Mouse (Mus musculus) heart, postnatal 0 days (tissue): ENCODE measurements around the gene Otof. TPM values are rescaled to one million over a fixed set of nuclear protein-coding genes. Genes with fewer than 3 reads are reported as not detected.

ENCODE experiments used
- ATAC-seq: fragments of 200-750 bp; cut with Nextera tagmentation; 2 replicates; pipeline ENCODE4 v1.8.0; 2017; ENCODE audit warnings: low read depth, moderate number of reproducible peaks, moderate library complexity; ENCODE audit not compliant: insufficient read depth
- DNase-seq: peaks from one replicate; pipeline ENCODE4 v3.0.0-alpha.2; 2016; ENCODE audit warnings: low spot score
- H3K27ac ChIP-seq: fragments of 300-500 bp; sonication (generic); 2 replicates; pipeline ENCODE4 v1.5.1; 2014; ENCODE audit warnings: low read depth, mild to moderate bottlenecking
- H3K27me3 ChIP-seq: fragments of 300-500 bp; sonication (generic); 2 replicates; pipeline ENCODE4 v1.6.1; 2014; ENCODE audit warnings: low read length, mixed read lengths; ENCODE audit not compliant: control insufficient read depth, insufficient read depth
- H3K36me3 ChIP-seq: fragments of 300-500 bp; sonication (generic); replicated peaks from 2 replicates; pipeline ENCODE4 v1.6.1; 2014; ENCODE audit warnings: low read length, mixed read lengths; ENCODE audit not compliant: control insufficient read depth, insufficient read depth
- H3K4me1 ChIP-seq: fragments of 300-500 bp; sonication (generic); 2 replicates; pipeline ENCODE4 v1.6.1; 2014; ENCODE audit warnings: antibody characterized with exemption; ENCODE audit not compliant: control insufficient read depth, insufficient read depth
- H3K4me2 ChIP-seq: fragments of 300-500 bp; sonication (generic); 2 replicates; pipeline ENCODE4 v1.6.1; 2014; ENCODE audit warnings: low read depth, mild to moderate bottlenecking, low read length, moderate library complexity
- H3K4me3 ChIP-seq: fragments of 300-500 bp; sonication (generic); 2 replicates; pipeline ENCODE4 v1.5.1; 2014; ENCODE audit warnings: low read depth, low read length
- H3K9ac ChIP-seq: fragments of 300-500 bp; sonication (generic); replicated peaks from 2 replicates; pipeline ENCODE4 v1.6.1; 2014; ENCODE audit warnings: low read depth, low read length, mixed read lengths
- H3K9me3 ChIP-seq: fragments of 300-500 bp; sonication (generic); replicated peaks from 2 replicates; pipeline ENCODE4 v1.6.1; 2016; ENCODE audit warnings: low read length; ENCODE audit not compliant: control insufficient read depth
- CTCF ChIP-seq: IDR thresholded peaks from 2 replicates; pipeline ENCODE4 v1.5.1; 2016; ENCODE audit warnings: antibody characterized with exemption, control low read depth, low read depth
- EP300 ChIP-seq: IDR thresholded peaks from 2 replicates; pipeline ENCODE4 v1.6.1; 2016; ENCODE audit warnings: antibody characterized with exemption, low read depth
- WGBS: fragments of 180-500 bp; shearing (Covaris S2); extraction: QIAGEN DNeasy Blood & Tissue Kit; methylation state at CpG from one replicate; pipeline ENCODE4 v1.1.7; 2014; 5-methylcytosine and 5-hydroxymethylcytosine counted together
- polyA plus RNA-seq: library from polyadenylated mRNA; unstranded; fragments of >200 nt; fragmentation: Nextera tagmentation; extraction: Ambion mirVana; gene quantifications from 2 replicates; pipeline ENCODE4 v1.2.1, GENCODE M21; 2015
- total RNA-seq: library from RNA; depleted of rRNA; stranded (reverse); fragments of >200 nt; gene quantifications from 2 replicates; pipeline ENCODE4 v1.2.3, GENCODE M21; 2014; ENCODE audit warnings: low replicate concordance

Otof gene
- total and polyA plus RNA-seq, 2 experiments from 2014 or later = 0.03 to 0.04 TPM

DNA sequence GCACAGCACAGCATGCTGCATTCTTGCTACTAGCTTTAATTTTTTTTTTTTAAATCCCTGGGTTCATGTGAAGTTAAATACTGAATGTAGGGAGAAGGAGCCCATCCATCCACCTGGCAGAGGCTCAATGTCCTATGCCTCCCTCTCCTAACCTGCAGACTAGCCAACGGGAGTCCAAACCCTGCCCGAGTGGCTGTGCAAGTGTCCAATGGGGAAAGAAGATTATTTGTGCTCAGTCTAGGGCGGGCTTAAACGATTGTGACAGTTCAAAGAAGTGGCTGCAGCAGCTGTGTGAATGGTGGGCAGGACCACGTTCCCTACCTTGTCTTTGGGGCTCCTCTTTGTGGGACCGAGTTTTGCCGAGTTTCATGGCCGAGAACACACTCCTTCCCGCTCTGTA, 54.9 kb downstream of the Otof start:
- DNase-seq (no peak), ATAC-seq (0 out of 2 replicates have a peak, but pooled peaks have one; percentile 67)
- H3K4me3 ChIP-seq = no peak overlapping the region
- no peak for TF ChIP-seq CTCF
- H3K36me3 ChIP-seq = no peaks in the 10 kb centered on the region
- no peak overlapping the region for H3K9ac ChIP-seq
- no peaks in the 10 kb centered on the region for H3K27me3 ChIP-seq
- H3K4me2 ChIP-seq = no peak overlapping the region
- no peaks in the 10 kb centered on the region for H3K9me3 ChIP-seq
- no peaks in the 10 kb centered on the region for H3K4me1 ChIP-seq
- H3K27ac ChIP-seq = no peak overlapping the region
- 20% methylated on average over 9 of the region's 9 CpGs for WGBS

DNA sequence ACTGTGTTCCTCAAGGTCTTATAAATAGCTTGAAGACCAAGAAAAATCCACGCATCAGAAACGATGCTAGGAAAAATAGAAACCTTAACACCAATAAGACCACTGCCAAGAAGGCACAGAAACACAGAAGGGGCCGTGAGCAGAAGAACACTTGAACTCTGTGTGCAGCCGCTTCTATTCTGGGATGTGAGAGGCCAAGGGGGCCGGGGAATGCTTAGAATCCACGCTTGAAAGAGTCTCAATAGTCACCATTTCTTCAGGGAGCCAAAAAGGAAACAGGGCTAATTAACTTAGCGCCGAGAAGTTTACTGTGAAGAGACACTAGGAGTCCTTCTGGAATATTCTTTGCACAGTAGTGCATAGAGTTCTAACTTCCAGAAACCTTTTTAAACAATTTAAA, 60.6 kb downstream of the Otof start:
- DNase-seq (no peak), ATAC-seq (no peak)
- H3K4me2 ChIP-seq = no peak overlapping the region
- H3K27me3 ChIP-seq = no peaks in the 10 kb centered on the region
- H3K9ac ChIP-seq = no peak overlapping the region
- H3K4me3 ChIP-seq = no peak overlapping the region
- H3K27ac ChIP-seq = no peak overlapping the region
- peaks cover 6% of the 10 kb centered on the region for H3K4me1 ChIP-seq
- H3K9me3 ChIP-seq = no peaks in the 10 kb centered on the region
- TF ChIP-seq CTCF (no peak), EP300 (no peak)
- WGBS = 20% methylated on average over 8 of the region's 8 CpGs
- H3K36me3 ChIP-seq = no peaks in the 10 kb centered on the region

DNA sequence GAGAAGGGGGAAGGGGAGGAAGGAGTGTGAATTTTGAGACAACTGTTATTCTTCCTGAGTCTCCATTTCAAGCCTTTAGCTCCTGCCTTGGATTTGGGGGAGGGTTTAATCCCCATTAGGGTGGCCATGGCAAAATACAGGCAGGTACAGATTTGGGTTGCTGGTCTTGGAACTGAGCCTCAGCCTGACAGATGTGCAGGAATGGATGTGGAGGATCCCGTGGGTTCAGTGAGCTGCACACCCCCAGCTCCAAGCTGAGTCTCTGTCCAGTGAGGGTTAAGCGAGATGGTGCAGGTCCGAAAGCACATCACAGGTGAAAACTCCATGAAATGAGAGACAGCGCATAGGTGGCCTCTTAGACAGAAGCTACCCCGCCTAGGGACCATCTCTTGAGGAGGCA, 61.2 kb downstream of the Otof start:
- no peak overlapping the region for H3K4me3 ChIP-seq
- no peaks in the 10 kb centered on the region for H3K27me3 ChIP-seq
- no peaks in the 10 kb centered on the region for H3K36me3 ChIP-seq
- 0 out of 2 replicates have a peak overlapping the region, but pooled peaks have one; percentile 8 for H3K27ac ChIP-seq
- DNase-seq (no peak), ATAC-seq (no peak)
- H3K4me1 ChIP-seq = peaks cover 6% of the 10 kb centered on the region
- no peak for TF ChIP-seq EP300
- no peak for TF ChIP-seq CTCF
- no peak overlapping the region for H3K4me2 ChIP-seq
- no peaks in the 10 kb centered on the region for H3K9me3 ChIP-seq
- 75% methylated on average over 5 of the region's 5 CpGs for WGBS
- no peak overlapping the region for H3K9ac ChIP-seq

DNA sequence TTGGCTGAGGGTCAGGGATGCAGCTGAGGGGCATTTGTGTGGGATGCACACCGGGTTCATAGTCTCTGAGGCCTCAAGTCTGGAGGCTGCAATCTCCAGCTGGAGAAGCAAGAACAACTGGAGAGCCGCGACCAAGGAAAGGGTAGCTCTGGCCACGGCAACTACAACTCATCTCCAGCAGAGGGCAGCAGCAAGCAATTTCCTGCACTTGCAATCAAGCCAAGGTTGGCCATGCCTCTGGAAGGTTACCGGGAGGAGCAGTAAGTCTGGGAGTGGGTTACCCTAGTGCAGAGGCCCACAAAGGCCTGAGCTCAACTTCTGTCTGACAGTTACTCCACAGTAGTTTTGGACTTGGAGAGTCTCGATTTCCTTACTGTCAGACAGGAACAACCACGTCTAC, 70.3 kb downstream of the Otof start:
- Histone ChIP-seq H3K9me3 (no peaks in the 10 kb centered on the region), H3K36me3 (no peaks in the 10 kb centered on the region), H3K27ac (no peak overlapping the region), H3K27me3 (no peaks in the 10 kb centered on the region), H3K9ac (no peak overlapping the region), H3K4me3 (no peak overlapping the region), H3K4me2 (no peak overlapping the region), H3K4me1 (no peaks in the 10 kb centered on the region)
- DNase-seq (peak; percentile 76), ATAC-seq (no peak; the same call in 1 of the 2 replicates)
- no peak for TF ChIP-seq EP300
- TF ChIP-seq CTCF = peak; percentile 82
- WGBS = 27% methylated on average over 7 of the region's 7 CpGs

DNA sequence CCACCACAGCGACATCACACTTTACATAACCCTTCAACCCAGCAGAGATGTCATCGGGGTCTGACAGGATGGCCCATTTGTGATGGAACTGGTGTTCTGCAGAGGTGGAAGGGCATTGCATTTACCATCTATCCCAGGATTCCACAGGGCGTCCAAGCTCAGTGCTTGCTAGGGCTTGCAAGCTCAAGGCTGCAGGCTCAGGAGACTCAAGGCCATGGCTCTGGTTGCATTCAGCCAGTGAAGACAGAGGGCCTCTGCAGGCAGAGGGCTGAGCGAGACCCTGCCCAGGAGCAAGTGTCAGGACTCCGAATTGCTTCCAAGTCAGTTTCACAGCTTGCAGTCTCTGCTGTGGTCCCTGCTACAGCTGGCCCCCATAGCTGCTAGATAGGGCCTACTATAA, 71.9 kb downstream of the Otof start:
- H3K36me3 ChIP-seq = no peaks in the 10 kb centered on the region
- DNase-seq = no peak
- no peak overlapping the region for H3K9ac ChIP-seq
- H3K27me3 ChIP-seq = no peaks in the 10 kb centered on the region
- no peak for TF ChIP-seq CTCF
- no peak for TF ChIP-seq EP300
- H3K4me1 ChIP-seq = no peaks in the 10 kb centered on the region
- no peaks in the 10 kb centered on the region for H3K9me3 ChIP-seq
- WGBS = 79% methylated on average over 5 of the region's 5 CpGs
- no peak overlapping the region for H3K4me2 ChIP-seq
- H3K27ac ChIP-seq = no peak overlapping the region
- ATAC-seq = no peak
- H3K4me3 ChIP-seq = no peak overlapping the region

DNA sequence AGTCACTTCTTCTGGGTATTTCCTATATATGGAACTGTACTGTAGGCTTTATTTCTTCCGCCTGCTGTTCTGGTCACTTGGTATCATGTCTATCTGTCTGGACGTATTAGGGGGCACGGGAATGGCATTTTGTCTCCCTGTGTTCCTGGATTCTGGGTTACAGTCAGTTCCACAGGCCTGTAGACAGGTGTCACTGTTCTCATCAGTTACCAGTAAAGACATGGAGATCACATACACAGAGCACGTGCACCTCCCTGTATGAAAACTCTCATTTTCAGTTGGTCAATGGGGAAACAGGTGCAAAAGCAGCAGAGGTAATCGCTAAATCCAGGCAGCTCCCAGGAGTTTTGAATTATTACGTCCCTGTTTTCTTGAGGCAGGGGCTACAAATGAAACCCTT, 74.0 kb downstream of the Otof start:
- Histone ChIP-seq H3K27me3 (no peaks in the 10 kb centered on the region), H3K9me3 (no peaks in the 10 kb centered on the region), H3K4me2 (no peak overlapping the region), H3K4me3 (no peak overlapping the region), H3K4me1 (no peaks in the 10 kb centered on the region), H3K9ac (no peak overlapping the region), H3K36me3 (no peaks in the 10 kb centered on the region), H3K27ac (no peak overlapping the region)
- WGBS = 67% methylated on average over 6 of the region's 6 CpGs
- ATAC-seq = no peak
- peak; percentile 14 for DNase-seq
- TF ChIP-seq CTCF (peak; percentile 39; the same call in 1 of the 2 replicates), EP300 (no peak)
